Mouse (Mus musculus): ENCODE data around the gene Smim1.

Gene Smim1

GRCm38 (mm10) chr4:154021432-154021831 lies 4.6 kb downstream of the Smim1 start:
- no peak for DNase-seq (ENCODE audit: low read depth, low spot score)

- no peak for DNase-seq (ENCODE audit: low read depth, low spot score)
These were observed 6.5 kb downstream of the Smim1 start for GRCm38 (mm10) chr4:154019571-154019970.

GRCm38 (mm10) chr4:154015476-154015875 lies 10.6 kb downstream of the Smim1 start:
- DNase-seq (ENCODE audit: low read depth, low spot score), result no peak

DNA sequence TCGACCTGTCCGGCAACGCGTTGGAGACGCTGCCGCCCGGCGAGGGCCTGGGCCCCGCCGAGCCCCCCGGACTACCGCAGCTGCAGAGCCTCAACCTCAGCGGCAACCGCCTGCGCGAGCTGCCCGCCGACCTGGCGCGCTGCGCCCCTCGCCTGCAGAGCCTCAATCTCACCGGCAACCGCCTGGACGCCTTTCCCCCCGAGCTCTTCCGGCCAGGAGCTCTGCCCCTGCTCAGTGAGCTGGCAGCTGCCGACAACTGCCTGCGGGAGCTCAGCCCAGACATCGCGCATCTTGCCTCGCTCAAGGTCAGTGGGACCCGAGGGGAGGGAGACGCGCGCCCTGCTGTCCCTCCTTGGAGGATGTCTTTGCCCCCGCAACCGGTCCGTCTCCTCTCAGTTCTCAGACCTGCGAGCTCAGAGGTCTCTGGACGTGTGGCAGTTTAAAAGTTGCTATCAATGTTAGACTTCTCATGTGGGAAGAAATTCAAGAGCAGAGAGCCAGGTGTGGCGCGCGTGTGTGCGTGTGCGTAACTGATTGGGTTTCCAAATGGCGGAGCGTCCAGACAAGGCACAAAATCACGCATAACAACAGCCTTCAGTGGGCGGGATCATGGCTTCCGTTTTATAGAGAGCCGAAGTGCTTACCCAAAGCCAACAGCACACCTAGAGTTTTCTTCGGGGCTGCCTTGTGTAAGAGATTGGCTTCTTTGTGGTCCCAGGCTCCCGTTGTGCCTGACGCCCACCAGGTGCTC lies 13.7 kb downstream of the Smim1 start:
- no peak for DNase-seq (ENCODE audit: low read depth, low spot score)

GRCm38 (mm10) chr4:154011646-154012089 lies 14.4 kb downstream of the Smim1 start, which contains the start of gene Lrrc47:
TSS of gene Lrrc47 (plus strand) at chr4:154011731.
- peak; percentile 84 for DNase-seq (ENCODE audit: low read depth, low spot score)

DNA sequence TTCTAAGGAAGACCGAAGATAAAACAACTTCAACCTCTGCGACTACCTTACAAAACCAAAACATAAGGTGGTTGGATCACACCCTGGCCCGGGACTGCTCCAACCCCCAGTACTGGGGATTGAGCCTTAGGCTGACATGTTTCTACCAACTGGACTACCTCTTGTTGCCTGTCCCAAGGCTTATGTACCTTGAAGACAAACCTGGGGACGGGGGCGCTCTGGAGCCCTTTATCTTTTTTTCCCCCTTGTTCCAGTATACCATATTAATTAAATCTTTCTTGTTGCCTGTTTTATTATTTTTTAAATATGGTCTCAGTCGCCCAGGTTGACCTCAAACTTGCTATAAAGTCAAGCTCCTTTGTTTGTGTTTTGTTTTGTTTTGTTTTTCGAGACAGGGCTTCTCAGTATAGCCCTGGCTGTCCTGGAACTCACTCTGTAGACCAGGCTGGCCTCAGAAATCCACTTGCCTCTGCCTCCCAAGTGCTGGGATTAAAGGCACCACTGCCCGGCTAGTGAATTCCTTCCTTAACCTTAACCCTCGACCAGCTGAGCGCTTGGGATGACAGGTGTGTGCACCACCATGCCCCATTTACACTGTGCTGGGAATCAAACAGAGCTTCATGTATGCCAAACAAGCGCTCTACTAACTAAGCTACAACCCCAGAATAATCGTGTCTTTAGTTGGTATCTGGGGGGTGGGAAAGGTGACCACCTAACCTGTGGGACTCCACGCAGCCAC lies 15.0 kb downstream of the Smim1 start:
- no peak for DNase-seq (ENCODE audit: low read depth, low spot score)

- DNase-seq (ENCODE audit: low read depth, low spot score), result no peak
These were observed 18.3 kb downstream of the Smim1 start for GRCm38 (mm10) chr4:154007759-154008158.

GRCm38 (mm10) chr4:154006264-154006663 lies 19.8 kb downstream of the Smim1 start:
- DNase-seq (ENCODE audit: low read depth, low spot score), result no peak

GRCm38 (mm10) chr4:154005488-154005887 lies 20.5 kb downstream of the Smim1 start:
- DNase-seq (ENCODE audit: low read depth, low spot score), result no peak

- no peak for DNase-seq (ENCODE audit: low read depth, low spot score)
These were observed 32.5 kb downstream of the Smim1 start for GRCm38 (mm10) chr4:153993505-153993904.

DNA sequence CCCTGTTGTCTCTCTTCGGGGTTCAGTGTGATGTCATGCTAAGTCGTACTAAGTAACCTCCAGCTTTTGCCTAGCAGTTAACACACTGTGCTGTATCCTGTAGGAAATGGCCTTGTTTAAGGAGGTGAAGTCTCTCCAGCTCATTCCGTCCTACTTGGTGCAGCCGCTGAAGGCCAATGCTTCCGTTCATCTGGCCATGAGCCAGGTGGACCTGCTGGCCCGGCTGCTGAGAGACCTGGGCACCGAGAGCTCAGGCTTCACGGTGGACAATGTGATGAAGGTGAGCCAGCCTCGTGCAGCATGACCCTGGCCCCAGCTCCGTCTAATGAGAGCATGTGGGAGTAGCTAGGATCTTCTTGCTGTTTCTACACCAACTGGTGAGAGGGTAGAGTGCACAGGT lies 33.3 kb downstream of the Smim1 start:
- DNase-seq (ENCODE audit: low read depth, low spot score), result no peak

DNA sequence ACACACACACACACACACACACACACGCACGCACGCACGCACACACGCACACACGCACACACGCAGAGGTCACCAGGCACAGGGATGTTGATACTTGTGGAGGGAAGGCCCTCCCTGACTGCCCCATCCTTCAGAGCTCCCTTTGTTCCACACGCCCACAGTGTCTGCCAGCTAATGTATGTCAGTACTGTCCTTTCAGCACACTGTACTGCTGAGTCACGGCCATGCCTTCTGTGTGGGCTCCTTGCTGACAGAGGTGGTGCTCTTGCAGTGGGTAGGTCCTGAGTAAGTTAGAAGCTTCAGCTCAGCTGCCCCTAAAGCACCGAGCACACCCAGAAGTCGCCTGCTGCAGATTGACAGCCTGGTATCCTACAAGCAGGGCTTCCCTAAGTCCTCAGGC lies 45.6 kb downstream of the Smim1 start:
- no peak for DNase-seq (ENCODE audit: low read depth, low spot score)

DNA sequence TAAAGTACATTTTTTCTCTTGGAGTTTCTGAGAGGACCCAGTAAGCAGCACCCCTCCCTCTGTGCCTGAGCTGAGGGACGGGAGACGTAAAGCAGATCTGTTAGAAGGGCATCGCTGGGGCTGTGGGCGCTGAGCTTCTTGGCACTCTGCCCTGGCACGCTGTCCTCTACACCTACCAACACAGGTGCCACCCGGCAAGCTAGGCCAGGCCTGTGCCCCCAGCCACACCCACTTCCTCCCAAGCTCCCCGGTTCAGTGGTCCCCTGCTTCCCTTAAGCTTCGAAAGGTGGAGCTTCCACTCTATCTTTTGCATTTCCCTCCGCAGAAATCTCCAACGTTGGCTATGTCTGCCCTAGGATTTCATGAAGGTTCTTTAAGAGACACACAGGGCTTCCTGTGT lies 46.8 kb downstream of the Smim1 start:
- DNase-seq (ENCODE audit: low read depth, low spot score), result no peak

- no peak for DNase-seq (ENCODE audit: low read depth, low spot score)
These were observed 50.3 kb downstream of the Smim1 start for GRCm38 (mm10) chr4:153975768-153976167.

- no peak for DNase-seq (ENCODE audit: low read depth, low spot score)
These were observed 50.8 kb downstream of the Smim1 start for GRCm38 (mm10) chr4:153975292-153975662.

DNA sequence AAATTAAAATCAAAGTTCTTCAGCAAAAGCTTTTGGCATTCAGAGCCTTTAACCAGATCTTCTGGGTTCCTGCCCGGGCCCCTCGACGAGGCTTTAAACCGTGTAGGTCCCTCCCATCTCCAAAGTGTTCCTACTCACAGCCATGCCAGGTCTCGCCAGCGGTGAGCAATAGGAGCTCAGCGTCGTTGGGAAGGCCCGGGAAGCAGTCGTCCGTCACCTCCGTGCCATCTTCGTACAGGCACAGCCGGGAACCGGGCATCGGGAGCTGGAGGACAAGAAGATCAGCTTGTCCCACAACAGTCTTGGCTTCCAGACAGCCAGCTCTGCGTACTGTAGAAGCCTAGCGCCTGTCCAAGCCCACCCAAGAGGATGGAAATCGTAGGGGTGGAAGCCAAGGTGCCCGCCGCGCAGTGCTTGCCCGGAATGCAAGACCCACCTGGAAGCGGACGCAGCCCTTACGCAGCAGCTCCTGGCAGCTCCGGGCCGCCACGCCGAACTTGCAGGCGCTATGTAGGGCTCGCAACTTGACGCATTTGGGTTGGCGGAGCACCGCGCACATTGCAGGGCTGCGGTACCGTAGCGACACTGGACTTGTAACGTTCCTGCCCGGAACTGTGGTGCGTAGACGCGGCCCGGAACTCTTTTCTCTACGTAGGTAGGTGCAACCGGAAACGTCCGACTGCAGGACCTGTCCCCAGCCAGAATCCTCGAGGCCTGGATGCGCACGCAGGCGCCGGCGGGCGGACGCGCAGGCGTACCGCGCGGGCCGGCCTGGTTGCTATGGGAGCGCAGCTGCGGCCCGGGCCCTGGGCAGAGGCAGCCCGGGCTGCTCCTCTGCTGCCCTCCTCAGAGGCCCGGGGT lies 51.4 kb downstream of the Smim1 start, which contains the start of the genes Dffb and Cep104:
Gene Dffb, minus strand, starts transcription at position 696 of the 861 bp plus-strand sequence.
Gene Cep104, plus strand, starts transcription at position 764 of the 861 bp plus-strand sequence.
- peak; percentile 93 for DNase-seq (ENCODE audit: low read depth, low spot score)
